Mouse (Mus musculus): ENCODE results near the gene 4932438H23Rik.
A peak's percentile ranks its signal among the peaks of the same experiment; 100 is the strongest.

The 4932438H23Rik gene

DNA sequence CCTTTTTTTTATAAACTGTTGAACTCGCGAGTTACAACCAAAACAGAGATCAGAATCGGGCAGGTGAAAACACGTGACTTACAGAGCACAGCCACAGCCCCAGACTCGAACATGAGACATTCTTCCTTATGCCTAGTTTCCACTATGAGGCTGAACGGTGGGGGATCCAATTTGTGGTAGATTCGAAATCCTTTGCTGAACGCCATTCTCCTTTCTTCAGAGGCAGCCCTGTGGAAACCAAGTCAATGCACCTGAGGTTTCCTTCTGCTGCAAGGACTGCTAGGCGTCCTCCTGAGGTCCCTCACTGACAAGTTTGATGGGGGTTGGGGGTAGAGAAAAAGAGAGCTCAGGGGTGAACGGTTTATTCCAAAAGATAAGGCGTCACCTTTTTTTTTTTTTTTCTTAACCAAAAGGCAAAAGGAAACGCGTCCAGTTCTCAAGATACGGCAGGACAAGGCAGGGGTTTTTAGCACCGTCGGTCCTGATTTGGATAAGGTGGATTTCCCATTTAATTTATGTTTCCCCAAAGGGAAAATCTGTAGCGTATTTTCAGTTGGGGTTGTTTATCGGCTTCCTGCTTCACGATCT, 84.9 kb downstream of the 4932438H23Rik start:
- DNase-seq (ENCODE audit: low spot score in 2 of 2) = peak; percentile 8 to 11

DNA sequence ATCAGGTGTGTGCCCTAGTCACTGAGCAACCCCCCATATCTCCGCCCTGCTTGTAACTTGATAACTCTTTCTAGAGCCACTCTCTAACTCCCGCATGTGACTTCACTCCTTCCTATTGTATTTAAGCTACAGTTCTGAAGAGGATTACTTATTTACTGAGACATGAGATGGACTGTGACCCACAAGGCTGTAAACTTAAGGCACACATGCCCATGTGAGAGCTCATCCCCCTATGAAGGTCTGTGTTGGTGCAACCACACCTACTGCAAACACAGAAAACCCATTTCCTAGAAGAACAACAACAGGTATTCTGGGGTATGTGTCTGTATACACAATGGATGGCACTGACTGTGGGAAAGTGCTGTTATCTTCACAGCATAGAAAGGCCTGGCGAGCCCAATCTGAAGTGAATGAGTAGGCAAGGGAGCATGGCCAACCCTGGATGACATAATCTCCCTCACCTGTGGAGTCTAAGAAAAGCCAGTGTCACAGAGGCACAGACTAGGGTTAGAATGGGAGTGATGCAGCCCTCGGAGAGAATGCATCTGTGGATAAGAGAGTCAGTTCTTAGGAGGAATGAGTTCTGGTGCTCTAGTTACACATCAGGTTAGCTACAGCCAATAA, 89.9 kb downstream of the 4932438H23Rik start:
- DNase-seq (ENCODE audit: low spot score in 2 of 2) = no peak

Data from thymus, postnatal 10 days (tissue).